Mouse (Mus musculus) ES-Bruce4 (cell line): Measurements from ENCODE around the gene Adarb1.

Source experiments
- CTCF ChIP-seq: IDR thresholded peaks from one replicate; pipeline ENCODE4 v1.8.1; 2011; ENCODE audit warnings: low read depth, low read length
- EP300 ChIP-seq: IDR thresholded peaks from 2 replicates; pipeline ENCODE4 v1.6.1; 2011; ENCODE audit warnings: low read depth, low read length; ENCODE audit not compliant: insufficient read depth
- POLR2A ChIP-seq: IDR thresholded peaks from one replicate; pipeline ENCODE4 v1.8.1; 2011; ENCODE audit warnings: low read length; ENCODE audit not compliant: insufficient read depth

GRCm38 (mm10) chr10:77413791-77414190 lies 4.3 kb downstream of the Adarb1 start:
- no peak for TF ChIP-seq CTCF
- TF ChIP-seq EP300, result no peak
- TF ChIP-seq POLR2A, result no peak
